Mouse (Mus musculus): ENCODE results near the gene Zyg11b. TPM values are rescaled to one million over a fixed set of nuclear protein-coding genes. Genes with fewer than 3 reads are reported as not detected.

Gene Zyg11b
- polyA plus RNA-seq, 1 experiment from 2014 or later = 15.4 TPM

DNA sequence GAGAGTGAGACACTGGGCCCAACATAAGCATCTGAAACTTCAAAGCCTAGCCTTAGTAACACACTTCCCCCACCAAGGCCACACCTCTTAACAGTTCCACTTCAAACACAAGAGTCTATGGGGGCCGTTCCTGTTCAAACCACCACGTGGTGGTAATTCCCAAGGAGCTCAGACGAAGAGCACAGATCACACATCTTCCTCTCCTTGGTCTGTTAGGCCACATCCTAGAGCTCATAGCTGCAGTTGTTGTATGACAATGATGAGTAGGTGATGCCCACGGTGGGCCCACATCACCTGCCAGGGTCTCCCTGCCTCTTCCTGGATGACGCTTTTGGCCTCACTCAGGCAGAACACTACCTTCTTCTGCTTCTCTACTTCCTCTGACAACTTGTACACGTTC, 9.8 kb upstream of the Zyg11b start:
- no peak for DNase-seq (ENCODE audit: low spot score)
- H3K4me1 ChIP-seq = no peaks in the 10 kb centered on the region
- 79% methylated on average over 6 of the region's 6 CpGs for WGBS
- no peak overlapping the region for H3K27ac ChIP-seq (replicated peaks)
- peaks cover 14% of the 10 kb centered on the region; the same call in 1 of the 2 replicates for H3K9me3 ChIP-seq
- H3K4me3 ChIP-seq = no peak overlapping the region
- no peaks in the 10 kb centered on the region for H3K27me3 ChIP-seq (replicated peaks; ENCODE audit: low read depth, poor library complexity, severe bottlenecking)
- no peaks in the 10 kb centered on the region for H3K36me3 ChIP-seq (replicated peaks)

GRCm38 (mm10) chr4:108302296-108302890, 1.5 kb upstream of the Zyg11b start:
- H3K27me3 ChIP-seq (replicated peaks; ENCODE audit: low read depth, poor library complexity, severe bottlenecking) = no peaks in the 10 kb centered on the region
- peaks cover 20% of the 10 kb centered on the region for H3K4me1 ChIP-seq
- 0 out of 2 replicates have a peak, but pooled peaks cover 7% of the 10 kb centered on the region for H3K36me3 ChIP-seq (replicated peaks)
- no peak overlapping the region for H3K4me3 ChIP-seq
- peaks cover 4% of the 10 kb centered on the region; the same call in 1 of the 2 replicates for H3K9me3 ChIP-seq
- 78% methylated on average over 5 of the region's 5 CpGs for WGBS
- no peak overlapping the region for H3K27ac ChIP-seq (replicated peaks)
- DNase-seq (ENCODE audit: low spot score) = no peak

DNA sequence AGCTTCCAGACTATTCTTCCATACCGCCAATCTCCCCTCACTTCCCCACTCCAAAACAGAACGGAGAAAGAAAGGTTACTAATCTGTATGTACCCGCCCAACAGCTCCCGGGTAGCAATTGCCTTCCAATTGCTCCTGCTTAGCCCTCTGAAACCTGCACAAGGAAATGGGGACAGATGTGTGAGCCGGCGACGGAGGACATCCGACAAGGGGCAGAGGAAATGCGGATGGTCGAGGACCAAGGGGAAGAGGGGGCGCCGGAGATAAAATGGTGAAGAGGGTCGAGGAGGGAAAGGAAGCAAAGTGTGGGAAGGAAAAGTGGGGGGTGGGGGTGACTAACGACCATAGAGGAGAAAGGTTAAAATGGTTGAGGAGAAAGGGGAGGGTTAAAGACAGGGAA, 630 bp downstream of the Zyg11b start:
- no peaks in the 10 kb centered on the region for H3K9me3 ChIP-seq

DNA sequence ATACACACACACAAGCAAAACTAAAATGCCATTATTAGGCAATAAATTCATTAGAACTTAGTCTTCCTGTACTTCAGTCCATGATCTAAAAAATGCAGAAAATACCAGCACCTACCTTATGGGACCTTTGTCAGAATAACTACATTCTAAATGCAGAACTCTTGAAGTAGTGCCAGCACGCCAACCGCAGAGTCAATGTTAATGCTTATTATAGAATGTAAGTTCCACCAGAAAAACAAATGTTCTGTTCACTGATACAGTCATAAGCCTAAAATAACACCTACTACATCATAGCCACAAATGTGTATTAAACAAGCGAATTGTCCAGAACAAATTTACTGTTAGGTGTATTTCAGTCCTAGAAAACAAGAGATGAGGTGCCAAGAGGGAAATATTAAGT, 23.9 kb downstream of the Zyg11b start:
- DNase-seq (ENCODE audit: low spot score) = no peak
- 96% methylated on average over 3 of the region's 3 CpGs for WGBS
- Histone ChIP-seq H3K27me3 (replicated peaks; ENCODE audit: low read depth, poor library complexity, severe bottlenecking) (no peaks in the 10 kb centered on the region), H3K36me3 (replicated peaks) (peaks cover 19% of the 10 kb centered on the region), H3K4me1 (no peaks in the 10 kb centered on the region), H3K27ac (replicated peaks) (no peak overlapping the region), H3K9me3 (no peaks in the 10 kb centered on the region), H3K4me3 (no peak overlapping the region)

More for the DNA sequence above, 630 bp downstream of the Zyg11b start:
- Histone ChIP-seq H3K36me3 (replicated peaks) (0 out of 2 replicates have a peak, but pooled peaks cover 9% of the 10 kb centered on the region), H3K4me3 (peak overlapping the region; percentile 95), H3K4me1 (peaks cover 20% of the 10 kb centered on the region), H3K27ac (replicated peaks) (peak overlapping the region; percentile 95), H3K27me3 (replicated peaks; ENCODE audit: low read depth, poor library complexity, severe bottlenecking) (no peaks in the 10 kb centered on the region)
- no peak for DNase-seq (ENCODE audit: low spot score)
- WGBS = 2% methylated on average over 14 of the region's 14 CpGs

- no peak overlapping the region for H3K4me3 ChIP-seq
- H3K4me1 ChIP-seq = no peaks in the 10 kb centered on the region
- no peak overlapping the region for H3K27ac ChIP-seq (replicated peaks)
- DNase-seq (ENCODE audit: low spot score) = no peak
- WGBS = 83% methylated on average over 4 of the region's 4 CpGs
- no peaks in the 10 kb centered on the region for H3K9me3 ChIP-seq
- no peaks in the 10 kb centered on the region for H3K27me3 ChIP-seq (replicated peaks; ENCODE audit: low read depth, poor library complexity, severe bottlenecking)
- peaks cover 35% of the 10 kb centered on the region for H3K36me3 ChIP-seq (replicated peaks)
Measured at GRCm38 (mm10) chr4:108272286-108272685, 28.6 kb downstream of the Zyg11b start.

GRCm38 (mm10) chr4:108265774-108266173, 35.1 kb downstream of the Zyg11b start:
- Histone ChIP-seq H3K4me1 (no peaks in the 10 kb centered on the region), H3K36me3 (replicated peaks) (peaks cover 69% of the 10 kb centered on the region), H3K9me3 (no peaks in the 10 kb centered on the region), H3K4me3 (no peak overlapping the region), H3K27me3 (replicated peaks; ENCODE audit: low read depth, poor library complexity, severe bottlenecking) (no peaks in the 10 kb centered on the region), H3K27ac (replicated peaks) (no peak overlapping the region)
- no peak for DNase-seq (ENCODE audit: low spot score)
- WGBS = 94% methylated on average over 7 of the region's 7 CpGs

GRCm38 (mm10) chr4:108253317-108253716, 47.6 kb downstream of the Zyg11b start:
- Histone ChIP-seq H3K27ac (replicated peaks) (no peak overlapping the region), H3K36me3 (replicated peaks) (peaks cover 95% of the 10 kb centered on the region), H3K27me3 (replicated peaks; ENCODE audit: low read depth, poor library complexity, severe bottlenecking) (no peaks in the 10 kb centered on the region), H3K9me3 (no peaks in the 10 kb centered on the region), H3K4me3 (no peak overlapping the region), H3K4me1 (no peaks in the 10 kb centered on the region)
- no peak for DNase-seq (ENCODE audit: low spot score)
- WGBS = 92% methylated on average over 6 of the region's 6 CpGs

GRCm38 (mm10) chr4:108250501-108250900, 50.4 kb downstream of the Zyg11b start:
- Histone ChIP-seq H3K36me3 (replicated peaks) (peaks cover 77% of the 10 kb centered on the region), H3K27ac (replicated peaks) (no peak overlapping the region), H3K4me1 (no peaks in the 10 kb centered on the region), H3K9me3 (no peaks in the 10 kb centered on the region), H3K27me3 (replicated peaks; ENCODE audit: low read depth, poor library complexity, severe bottlenecking) (no peaks in the 10 kb centered on the region), H3K4me3 (no peak overlapping the region)
- WGBS = 96% methylated on average over 9 of the region's 9 CpGs
- no peak for DNase-seq (ENCODE audit: low spot score)

GRCm38 (mm10) chr4:108249314-108249713, 51.6 kb downstream of the Zyg11b start:
- peaks cover 77% of the 10 kb centered on the region for H3K36me3 ChIP-seq (replicated peaks)
- WGBS = 90% methylated on average over 3 of the region's 3 CpGs
- no peak for DNase-seq (ENCODE audit: low spot score)
- H3K27me3 ChIP-seq (replicated peaks; ENCODE audit: low read depth, poor library complexity, severe bottlenecking) = no peaks in the 10 kb centered on the region
- H3K9me3 ChIP-seq = no peaks in the 10 kb centered on the region
- no peak overlapping the region for H3K27ac ChIP-seq (replicated peaks)
- no peaks in the 10 kb centered on the region for H3K4me1 ChIP-seq
- H3K4me3 ChIP-seq = no peak overlapping the region

GRCm38 (mm10) chr4:108233654-108234053, 67.2 kb downstream of the Zyg11b start:
- no peak for DNase-seq (ENCODE audit: low spot score)
- WGBS = 85% methylated on average over 3 of the region's 3 CpGs
- Histone ChIP-seq H3K27me3 (replicated peaks; ENCODE audit: low read depth, poor library complexity, severe bottlenecking) (no peaks in the 10 kb centered on the region), H3K4me1 (no peaks in the 10 kb centered on the region), H3K9me3 (no peaks in the 10 kb centered on the region), H3K27ac (replicated peaks) (no peak overlapping the region), H3K36me3 (replicated peaks) (peaks cover 62% of the 10 kb centered on the region), H3K4me3 (no peak overlapping the region)

DNA sequence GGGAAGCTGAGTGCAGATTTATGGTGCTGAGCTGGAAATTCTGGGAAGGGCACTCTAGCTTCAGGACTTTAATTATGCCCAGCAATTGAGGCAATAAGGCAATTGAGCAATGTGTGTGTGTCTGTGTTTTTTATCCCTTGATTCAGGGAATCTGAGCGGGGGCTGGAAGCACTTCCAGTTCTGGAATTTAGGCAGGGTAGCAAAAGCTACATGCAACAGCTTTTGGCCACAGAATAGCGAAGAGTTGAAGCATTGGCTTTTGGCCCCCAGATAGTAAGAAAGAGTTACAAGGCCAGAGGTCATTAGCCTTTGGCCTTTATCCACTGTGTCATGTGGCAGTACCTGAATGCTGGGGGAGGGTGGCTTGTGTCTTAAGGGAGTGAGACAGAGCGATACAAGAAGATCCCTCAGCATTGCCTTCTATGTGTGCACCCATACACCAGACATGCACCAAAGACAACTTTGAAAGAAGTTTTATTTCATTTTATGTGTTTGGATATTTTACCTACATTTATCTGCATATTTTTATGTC, 75.5 kb downstream of the Zyg11b start:
- no peak overlapping the region for H3K4me3 ChIP-seq
- 43% methylated on average over 3 of the region's 3 CpGs for WGBS
- no peak for DNase-seq (ENCODE audit: low spot score)
- peaks cover 9% of the 10 kb centered on the region for H3K4me1 ChIP-seq
- no peaks in the 10 kb centered on the region for H3K9me3 ChIP-seq
- H3K27me3 ChIP-seq (replicated peaks; ENCODE audit: low read depth, poor library complexity, severe bottlenecking) = peaks cover 5% of the 10 kb centered on the region
- H3K36me3 ChIP-seq (replicated peaks) = no peaks in the 10 kb centered on the region
- no peak overlapping the region for H3K27ac ChIP-seq (replicated peaks)

- Histone ChIP-seq H3K27ac (replicated peaks) (no peak overlapping the region), H3K36me3 (replicated peaks) (no peaks in the 10 kb centered on the region), H3K4me3 (no peak overlapping the region), H3K27me3 (replicated peaks; ENCODE audit: low read depth, poor library complexity, severe bottlenecking) (peaks cover 34% of the 10 kb centered on the region), H3K4me1 (peaks cover 18% of the 10 kb centered on the region), H3K9me3 (no peaks in the 10 kb centered on the region)
- WGBS = 92% methylated on average over 5 of the region's 5 CpGs
- DNase-seq (ENCODE audit: low spot score) = no peak
Measured at GRCm38 (mm10) chr4:108222507-108222906, 78.4 kb downstream of the Zyg11b start.

DNA sequence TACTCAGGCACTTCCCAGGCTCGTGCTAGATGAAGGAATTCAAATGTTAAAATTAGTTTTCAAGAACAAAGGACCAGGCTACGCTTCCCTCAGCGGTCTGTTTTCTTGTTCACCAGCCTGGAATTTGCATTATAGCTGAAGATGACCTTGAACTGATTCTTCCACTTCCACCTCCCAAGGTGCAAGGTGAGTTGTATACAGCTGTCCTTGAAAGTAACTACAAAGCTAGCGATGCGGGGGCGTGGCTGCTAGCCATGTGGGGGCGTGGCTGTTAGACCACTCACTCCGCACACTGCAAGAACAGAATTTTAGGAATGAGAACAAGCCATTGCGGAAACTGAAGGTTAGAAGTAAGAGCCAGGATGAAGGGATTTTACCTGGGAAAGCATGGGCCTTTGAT, 81.9 kb downstream of the Zyg11b start:
- H3K4me3 ChIP-seq = no peak overlapping the region
- WGBS = 4% methylated on average over 9 of the region's 9 CpGs

More for the DNA sequence above, 81.9 kb downstream of the Zyg11b start:
- H3K4me1 ChIP-seq = peaks cover 15% of the 10 kb centered on the region
- peak; percentile 49 for DNase-seq (ENCODE audit: low spot score)
- no peak overlapping the region for H3K27ac ChIP-seq (replicated peaks)
- no peaks in the 10 kb centered on the region for H3K9me3 ChIP-seq
- H3K36me3 ChIP-seq (replicated peaks) = no peaks in the 10 kb centered on the region
- H3K27me3 ChIP-seq (replicated peaks; ENCODE audit: low read depth, poor library complexity, severe bottlenecking) = peaks cover 67% of the 10 kb centered on the region

All from embryonic facial prominence, embryonic 10.5 days (tissue).